ENCODE assay signal across 19 mouse cellular contexts in the genomic region with DNA sequence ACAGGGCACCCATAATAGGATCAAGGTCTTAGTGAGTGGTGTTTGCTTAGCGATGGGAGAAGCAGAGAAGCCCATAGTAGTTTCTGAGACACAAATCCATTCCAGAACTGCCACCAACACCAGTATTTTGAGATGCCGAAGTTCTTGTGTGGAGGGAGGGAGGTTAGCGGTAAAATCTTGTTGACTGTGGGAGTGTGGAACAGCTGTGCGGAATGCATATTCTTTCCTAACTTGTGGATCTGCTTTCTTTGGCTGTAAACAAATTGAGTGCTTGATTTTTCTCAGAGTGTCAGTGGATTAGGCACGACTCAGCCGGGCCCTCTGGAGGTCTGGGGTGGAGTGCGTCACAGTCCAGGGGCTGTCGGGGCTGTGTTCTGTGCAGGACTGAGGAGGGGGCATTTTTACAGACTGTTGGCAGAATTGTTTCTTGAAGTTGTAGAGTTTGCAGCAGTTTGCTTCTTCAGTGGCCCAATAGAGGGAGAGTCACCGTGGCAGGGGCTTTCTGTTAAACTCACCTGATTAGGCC. TPM values are rescaled to one million over a fixed set of nuclear protein-coding genes. Genes with fewer than 3 reads are reported as not detected.
DNase-seq lines count a peak whose midpoint lies in the region; ATAC-seq and TF ChIP-seq lines count a peak whose summit lies in the region.
"Had no signal": no experiment of that assay in that cellular context is flagged by ENCODE, and none has a peak within 500 bp of the region (broad histone marks: within the 10 kb centered on the region; RNA-seq: fewer than 3 reads in every experiment).

No protein-coding gene starts in this region.

- H3K36me3 ChIP-seq in hindbrain, embryonic 12.5 days = no peaks in the 10 kb centered on the region
- no peaks in the 10 kb centered on the region for H3K36me3 ChIP-seq in hindbrain, embryonic 16.5 days (ENCODE audit: control insufficient read depth, insufficient read depth, low read length)
- H3K36me3 ChIP-seq in lung, postnatal 0 days (ENCODE audit: insufficient read depth, low read length) = no peaks in the 10 kb centered on the region
- H3K36me3 ChIP-seq in embryonic facial prominence, embryonic 15.5 days = no peaks in the 10 kb centered on the region
- H3K36me3 ChIP-seq in stomach, embryonic 15.5 days = no peaks in the 10 kb centered on the region
- H3K36me3 ChIP-seq in liver, embryonic 11.5 days (ENCODE audit: control insufficient read depth, insufficient read depth, low read length) = no peaks in the 10 kb centered on the region; the same call in 1 of the 2 replicates
- H3K36me3 ChIP-seq: heart, embryonic 15.5 days; hindbrain, embryonic 13.5 days; midbrain, embryonic 12.5 days had no signal

- 0 out of 2 replicates have a peak overlapping the region, but pooled peaks have one; percentile 17 for H3K27ac ChIP-seq in hindbrain, embryonic 12.5 days
- H3K27ac ChIP-seq in hindbrain, embryonic 16.5 days (ENCODE audit: low read depth, low read length) = no peak overlapping the region
- H3K27ac ChIP-seq in lung, postnatal 0 days (ENCODE audit: low read length) = 0 out of 2 replicates have a peak overlapping the region, but pooled peaks have one; percentile 38
- H3K27ac ChIP-seq in embryonic facial prominence, embryonic 15.5 days (replicated peaks) = no peak overlapping the region
- H3K27ac ChIP-seq in stomach, embryonic 15.5 days = no peak overlapping the region
- no peak overlapping the region for H3K27ac ChIP-seq in liver, embryonic 11.5 days (ENCODE audit: low read depth, low read length)
- H3K27ac ChIP-seq: heart, embryonic 15.5 days; hindbrain, embryonic 13.5 days; midbrain, embryonic 12.5 days had no signal

- no peaks in the 10 kb centered on the region for H3K9me3 ChIP-seq in hindbrain, embryonic 12.5 days (replicated peaks)
- no peaks in the 10 kb centered on the region for H3K9me3 ChIP-seq in hindbrain, embryonic 16.5 days (ENCODE audit: control insufficient read depth, low read length)
- H3K9me3 ChIP-seq in lung, postnatal 0 days (ENCODE audit: low read length) = no peaks in the 10 kb centered on the region
- H3K9me3 ChIP-seq in embryonic facial prominence, embryonic 15.5 days (replicated peaks) = no peaks in the 10 kb centered on the region
- no peaks in the 10 kb centered on the region for H3K9me3 ChIP-seq in stomach, embryonic 15.5 days
- H3K9me3 ChIP-seq in liver, embryonic 11.5 days (ENCODE audit: control insufficient read depth, low read length) = no peaks in the 10 kb centered on the region
- H3K9me3 ChIP-seq: heart, embryonic 15.5 days; hindbrain, embryonic 13.5 days; midbrain, embryonic 12.5 days had no signal

- no peaks in the 10 kb centered on the region for H3K27me3 ChIP-seq in hindbrain, embryonic 12.5 days
- H3K27me3 ChIP-seq in hindbrain, embryonic 16.5 days (replicated peaks; ENCODE audit: control insufficient read depth, insufficient read depth, low read length) = no peaks in the 10 kb centered on the region
- H3K27me3 ChIP-seq in lung, postnatal 0 days (replicated peaks; ENCODE audit: insufficient read depth, low read length) = no peaks in the 10 kb centered on the region
- H3K27me3 ChIP-seq in embryonic facial prominence, embryonic 15.5 days = no peaks in the 10 kb centered on the region
- H3K27me3 ChIP-seq in stomach, embryonic 15.5 days (replicated peaks) = no peaks in the 10 kb centered on the region
- no peaks in the 10 kb centered on the region for H3K27me3 ChIP-seq in liver, embryonic 11.5 days (replicated peaks; ENCODE audit: control insufficient read depth, insufficient read depth, low read length)
- H3K27me3 ChIP-seq: heart, embryonic 15.5 days; hindbrain, embryonic 13.5 days; midbrain, embryonic 12.5 days had no signal

- peak; percentile 56 for DNase-seq in lung, postnatal 0 days (ENCODE audit: low spot score)
- no peak for DNase-seq in lung, postnatal 4 days
- no peak for DNase-seq in liver, embryonic 11.5 days (ENCODE audit: low spot score)
- DNase-seq in Muller cell, postnatal 12 days (ENCODE audit: inconsistent ontology term) = no peak
- DNase-seq: adrenal gland, postnatal 14 days; cerebellum, adult 9-10 months; kidney, adult 9 months; liver; lung, postnatal 10 days; right cerebral cortex, postnatal 25 days; thymus, adult 2 months had no signal

- H3K4me1 ChIP-seq in hindbrain, embryonic 12.5 days = peaks cover 45% of the 10 kb centered on the region
- H3K4me1 ChIP-seq in hindbrain, embryonic 16.5 days (ENCODE audit: control insufficient read depth, insufficient read depth, low read depth, low read length) = peaks cover 32% of the 10 kb centered on the region
- H3K4me1 ChIP-seq in lung, postnatal 0 days (ENCODE audit: insufficient read depth, low read depth, low read length) = peaks cover 18% of the 10 kb centered on the region
- H3K4me1 ChIP-seq in embryonic facial prominence, embryonic 15.5 days = peaks cover 37% of the 10 kb centered on the region
- H3K4me1 ChIP-seq in stomach, embryonic 15.5 days = peaks cover 29% of the 10 kb centered on the region
- peaks cover 15% of the 10 kb centered on the region for H3K4me1 ChIP-seq in liver, embryonic 11.5 days (replicated peaks; ENCODE audit: control insufficient read depth, insufficient read depth, low read length)

- TF ChIP-seq EP300 in lung, postnatal 0 days (IDR thresholded peaks at IDR 0.05) = no peak

- TF ChIP-seq CTCF in lung, postnatal 0 days (IDR thresholded peaks at IDR 0.05) = peak; percentile 30

- H3K4me2 ChIP-seq in hindbrain, embryonic 12.5 days (replicated peaks) = no peak overlapping the region
- H3K4me2 ChIP-seq in hindbrain, embryonic 16.5 days (ENCODE audit: low read length) = no peak overlapping the region
- H3K4me2 ChIP-seq in lung, postnatal 0 days (replicated peaks; ENCODE audit: low read depth, low read length) = peak overlapping the region; percentile 25; the same call in 1 of the 2 replicates
- H3K4me2 ChIP-seq in embryonic facial prominence, embryonic 15.5 days (replicated peaks) = 0 out of 2 replicates have a peak overlapping the region, but pooled peaks have one; percentile 19
- H3K4me2 ChIP-seq in stomach, embryonic 15.5 days = peak overlapping the region; percentile 35
- H3K4me2 ChIP-seq in liver, embryonic 11.5 days = no peak overlapping the region
- H3K4me2 ChIP-seq: heart, embryonic 15.5 days; hindbrain, embryonic 13.5 days; midbrain, embryonic 12.5 days had no signal

- H3K4me3 ChIP-seq in hindbrain, embryonic 12.5 days = no peak overlapping the region
- no peak overlapping the region for H3K4me3 ChIP-seq in hindbrain, embryonic 16.5 days (ENCODE audit: low read length)
- no peak overlapping the region for H3K4me3 ChIP-seq in lung, postnatal 0 days (ENCODE audit: low read depth, low read length)
- no peak overlapping the region for H3K4me3 ChIP-seq in embryonic facial prominence, embryonic 15.5 days (replicated peaks)
- no peak overlapping the region for H3K4me3 ChIP-seq in stomach, embryonic 15.5 days (replicated peaks)
- no peak overlapping the region for H3K4me3 ChIP-seq in liver, embryonic 11.5 days (ENCODE audit: low read depth, low read length)
- H3K4me3 ChIP-seq: heart, embryonic 15.5 days; hindbrain, embryonic 13.5 days; midbrain, embryonic 12.5 days; myocyte had no signal

- H3K9ac ChIP-seq in hindbrain, embryonic 12.5 days = no peak overlapping the region
- no peak overlapping the region for H3K9ac ChIP-seq in hindbrain, embryonic 16.5 days (ENCODE audit: low read depth, low read length)
- no peak overlapping the region for H3K9ac ChIP-seq in lung, postnatal 0 days (replicated peaks; ENCODE audit: low read depth)
- H3K9ac ChIP-seq in embryonic facial prominence, embryonic 15.5 days = no peak overlapping the region
- H3K9ac ChIP-seq in stomach, embryonic 15.5 days = no peak overlapping the region
- no peak overlapping the region for H3K9ac ChIP-seq in liver, embryonic 11.5 days (ENCODE audit: low read depth, low read length)
- H3K9ac ChIP-seq: heart, embryonic 15.5 days; hindbrain, embryonic 13.5 days; midbrain, embryonic 12.5 days had no signal

- no peak for ATAC-seq in hindbrain, embryonic 12.5 days (ENCODE audit: low FRiP score)
- no peak for ATAC-seq in hindbrain, embryonic 16.5 days
- peak; percentile 59 for ATAC-seq in lung, postnatal 0 days
- no peak for ATAC-seq in embryonic facial prominence, embryonic 15.5 days (ENCODE audit: insufficient number of reproducible peaks, low FRiP score, low TSS enrichment, low read depth)
- ATAC-seq in stomach, embryonic 15.5 days (ENCODE audit: insufficient read depth, low FRiP score, low read depth) = no peak
- ATAC-seq in liver, embryonic 11.5 days (replicated peaks; ENCODE audit: low FRiP score) = no peak

- 74% methylated on average over 9 of the region's 9 CpGs for WGBS in hindbrain, embryonic 12.5 days
- WGBS in hindbrain, embryonic 16.5 days = 59% methylated on average over 9 of the region's 9 CpGs
- 30% methylated on average over 9 of the region's 9 CpGs for WGBS in lung, postnatal 0 days
- 26% methylated on average over 9 of the region's 9 CpGs for WGBS in embryonic facial prominence, embryonic 15.5 days
- 32% methylated on average over 9 of the region's 9 CpGs for WGBS in stomach, embryonic 15.5 days
- WGBS in liver, embryonic 11.5 days = 73% methylated on average over 9 of the region's 9 CpGs

RNA-seq across cellular contexts. Expression of a gene that starts 27.9 kb away (rescaled TPM):
- polyA plus RNA-seq in hindbrain, embryonic 12.5 days (2016; fragmentation: Nextera tagmentation; extraction: Ambion mirVana) = 22.3 and 22.6 TPM in 2 replicates
- 9.6 and 12.5 TPM in 2 replicates for polyA plus RNA-seq in hindbrain, embryonic 16.5 days (2015; fragmentation: Nextera tagmentation; extraction: Ambion mirVana)
- 7.2 and 8.8 TPM in 2 replicates for polyA plus RNA-seq in lung, postnatal 0 days (2015; fragmentation: Nextera tagmentation; extraction: Ambion mirVana)
- polyA plus RNA-seq in embryonic facial prominence, embryonic 15.5 days (2015; fragmentation: Nextera tagmentation; extraction: Ambion mirVana) = 11.4 and 12.2 TPM in 2 replicates
- 11.2 and 11.4 TPM in 2 replicates for polyA plus RNA-seq in stomach, embryonic 15.5 days (2015; fragmentation: Nextera tagmentation; extraction: Ambion mirVana)
- 8.1 and 9.1 TPM in 2 replicates for polyA plus RNA-seq in liver, embryonic 11.5 days (2014; fragmentation: Nextera tagmentation; extraction: Ambion mirVana)

Comparison
In these comparisons a context has a peak if more than half of its experiments do, and no peak if none do; other contexts are left out.
1. H3K27ac ChIP-seq: peak in hindbrain, embryonic 12.5 days (single experiment) and lung, postnatal 0 days (single experiment); none in hindbrain, embryonic 16.5 days (single experiment), embryonic facial prominence, embryonic 15.5 days (single experiment), stomach, embryonic 15.5 days (single experiment) and liver, embryonic 11.5 days (single experiment).
2. H3K4me2 ChIP-seq: peak in lung, postnatal 0 days (single experiment), embryonic facial prominence, embryonic 15.5 days (single experiment) and stomach, embryonic 15.5 days (single experiment); none in hindbrain, embryonic 12.5 days (single experiment), hindbrain, embryonic 16.5 days (single experiment) and liver, embryonic 11.5 days (single experiment).